Mouse (Mus musculus) cerebellum, adult 18-20 months (tissue): ENCODE data around the gene Rgs3.
A peak's percentile ranks its signal among the peaks of the same experiment; 100 is the strongest.

Experiments
- DNase-seq, 2 experiments: peaks; one replicate each; pipeline ENCODE4 v3.0.0; 2021

The Rgs3 gene

DNA sequence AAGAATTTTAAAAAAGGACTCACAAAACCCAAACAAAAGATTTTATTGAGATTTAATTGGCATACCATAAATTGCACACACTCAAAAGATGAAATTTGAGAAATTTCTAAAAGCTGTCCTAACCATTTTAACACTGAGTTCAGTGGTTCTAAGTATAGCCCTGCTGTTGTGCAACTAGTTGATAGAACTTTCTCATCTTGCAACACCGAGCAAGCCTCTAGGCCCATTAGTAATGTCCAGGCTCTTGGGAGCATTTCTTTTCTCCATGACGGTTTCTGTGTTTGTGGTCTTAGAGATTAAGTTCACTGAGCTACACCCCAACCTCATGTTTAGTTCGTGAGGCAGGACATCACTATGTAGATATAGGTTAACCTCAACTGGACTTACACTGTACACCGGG is 169.5 kb downstream of the Rgs3 start:
- DNase-seq: no peak

DNA sequence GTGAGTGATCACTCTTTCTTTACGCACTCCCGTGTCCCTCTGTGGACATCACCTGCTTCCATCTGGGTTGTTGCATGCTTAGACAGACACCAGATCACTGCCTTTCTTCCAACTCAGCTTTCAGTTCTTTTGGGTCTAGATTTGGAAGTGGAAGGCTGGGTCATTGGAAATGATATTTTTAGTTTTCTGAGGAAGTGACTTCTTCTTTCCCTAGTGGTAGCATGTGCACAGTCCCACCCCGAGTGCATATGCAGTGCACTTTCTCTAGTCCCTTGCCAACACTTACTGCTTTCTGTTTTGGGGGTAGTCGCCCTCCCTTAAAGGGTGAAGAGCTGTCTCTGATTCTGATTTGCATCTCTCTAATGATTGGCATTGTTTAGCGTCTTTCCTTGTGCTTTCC is 170.3 kb downstream of the Rgs3 start:
- no peak for DNase-seq

DNA sequence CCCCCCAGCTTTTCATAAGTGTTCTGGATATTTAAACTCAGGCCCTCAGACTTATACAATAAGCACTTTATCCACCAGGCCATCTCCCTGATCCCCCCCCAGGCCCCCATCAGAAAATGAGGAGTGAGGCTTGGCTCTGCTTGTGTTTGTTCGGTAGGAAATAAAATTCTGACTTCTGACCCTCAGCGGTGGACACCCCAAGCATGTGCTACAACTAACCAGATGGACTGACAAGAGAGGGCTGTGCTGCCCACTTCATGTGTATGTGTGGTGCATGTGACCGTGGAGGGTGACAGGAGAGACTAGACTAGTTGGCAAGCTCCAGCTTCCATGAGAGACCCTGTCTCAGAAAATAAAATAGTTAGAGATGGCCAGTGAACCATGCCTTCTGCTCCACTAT is 171.2 kb downstream of the Rgs3 start:
- no peak for DNase-seq

DNA sequence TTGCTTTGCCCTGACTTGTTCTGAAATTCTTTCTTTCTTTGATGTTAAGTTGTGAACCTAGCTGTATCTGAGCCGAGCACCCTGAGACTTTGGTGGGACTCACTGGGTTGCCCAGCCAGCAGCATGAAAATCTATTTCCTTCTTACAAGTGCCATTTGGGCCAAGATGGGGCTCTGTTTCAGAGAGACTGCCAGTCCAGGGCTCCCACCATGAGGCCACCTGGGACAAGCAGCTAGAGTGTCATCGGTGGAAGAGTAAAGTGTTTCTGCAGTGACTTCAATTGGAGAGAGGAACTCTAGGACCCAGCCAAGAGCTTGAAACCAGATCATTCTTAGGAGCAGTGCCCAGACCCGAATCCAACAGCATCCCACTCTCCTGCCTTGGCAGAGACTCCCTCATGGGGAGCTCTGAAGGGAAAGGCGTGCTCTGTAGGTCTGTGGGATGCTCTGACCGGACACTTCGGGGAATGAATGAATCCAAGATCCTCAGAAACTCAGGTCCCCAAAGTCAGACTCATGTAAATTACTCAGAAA is 171.9 kb downstream of the Rgs3 start:
- DNase-seq: no peak

DNA sequence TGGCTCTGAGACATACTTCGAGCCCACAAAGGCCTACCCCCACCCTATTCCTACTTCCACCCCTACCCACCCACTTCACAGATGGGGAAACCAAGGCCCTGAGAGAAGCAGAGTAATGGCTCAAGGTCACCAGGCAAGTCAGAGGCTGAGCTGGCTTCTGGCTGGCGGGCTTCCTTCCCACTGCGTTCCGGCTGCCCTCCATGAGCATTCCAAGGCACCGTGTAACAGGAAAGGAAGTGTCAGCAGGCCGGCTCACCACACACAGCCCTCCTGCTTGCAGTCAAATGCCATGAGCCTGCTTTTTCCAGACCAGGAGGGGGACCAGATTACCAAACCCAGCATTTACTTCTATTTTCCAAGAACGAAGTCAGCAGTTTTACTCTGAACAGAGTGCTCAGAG is 172.4 kb downstream of the Rgs3 start:
- DNase-seq: no peak

DNA sequence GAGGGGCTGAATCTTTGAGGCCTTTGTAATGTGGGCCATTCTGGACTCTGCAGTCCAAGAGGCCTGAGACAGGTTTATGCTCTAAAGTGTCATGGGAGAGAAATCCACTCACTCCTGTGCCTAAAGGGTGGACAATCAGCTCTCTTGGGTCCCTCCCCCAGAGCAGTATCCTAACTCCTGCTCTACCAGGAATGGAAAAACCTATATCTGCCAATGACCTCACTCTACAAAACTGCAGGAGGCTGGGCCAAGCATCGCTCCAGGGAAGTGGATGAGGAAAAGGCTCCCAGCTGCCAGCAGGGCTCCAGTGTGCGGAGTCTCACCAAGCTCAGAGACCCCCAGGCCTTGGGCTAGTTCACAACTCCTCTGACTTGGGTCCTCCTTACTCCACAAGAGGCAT is 173.2 kb downstream of the Rgs3 start:
- no peak for DNase-seq

DNA sequence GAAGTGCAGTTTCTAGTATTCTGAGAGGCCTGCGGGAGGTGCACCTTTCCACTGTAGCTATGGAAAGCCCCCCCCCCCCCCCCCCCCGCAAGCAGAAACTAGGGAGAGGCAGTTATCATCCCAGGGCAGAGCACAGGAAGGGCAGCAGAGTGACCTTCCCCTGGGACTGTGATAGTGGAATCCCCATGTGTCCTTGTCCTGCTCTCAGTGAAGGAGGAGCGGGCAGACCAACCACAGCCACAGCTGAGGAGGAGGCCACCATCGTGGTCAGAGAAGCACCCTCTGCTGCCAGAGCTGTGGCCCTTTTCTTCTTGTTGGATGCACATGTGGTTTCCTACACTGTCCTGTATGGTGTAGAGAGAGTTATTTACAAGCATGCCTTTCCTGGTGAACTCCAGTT is 174.3 kb downstream of the Rgs3 start:
- no peak for DNase-seq

DNA sequence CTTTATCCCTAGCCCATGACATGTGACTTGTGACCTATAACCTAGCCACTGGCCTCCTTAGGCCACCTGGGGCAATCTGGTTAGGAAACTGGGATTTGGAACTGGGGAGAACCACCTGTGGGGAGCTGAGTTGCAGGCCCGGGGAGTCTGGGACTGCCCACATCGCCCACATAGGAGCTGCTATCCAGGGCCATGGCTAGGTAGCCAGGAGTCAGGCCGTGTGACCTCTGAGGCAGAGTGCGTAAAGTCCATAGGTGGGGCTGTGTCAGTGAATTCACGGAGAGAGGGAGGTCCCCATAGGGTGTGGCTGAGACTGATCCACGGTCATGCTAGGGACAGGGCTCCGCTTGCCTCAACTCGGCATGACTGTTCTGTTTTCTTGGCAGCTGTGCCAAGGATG is 175.6 kb downstream of the Rgs3 start:
- DNase-seq: no peak

DNA sequence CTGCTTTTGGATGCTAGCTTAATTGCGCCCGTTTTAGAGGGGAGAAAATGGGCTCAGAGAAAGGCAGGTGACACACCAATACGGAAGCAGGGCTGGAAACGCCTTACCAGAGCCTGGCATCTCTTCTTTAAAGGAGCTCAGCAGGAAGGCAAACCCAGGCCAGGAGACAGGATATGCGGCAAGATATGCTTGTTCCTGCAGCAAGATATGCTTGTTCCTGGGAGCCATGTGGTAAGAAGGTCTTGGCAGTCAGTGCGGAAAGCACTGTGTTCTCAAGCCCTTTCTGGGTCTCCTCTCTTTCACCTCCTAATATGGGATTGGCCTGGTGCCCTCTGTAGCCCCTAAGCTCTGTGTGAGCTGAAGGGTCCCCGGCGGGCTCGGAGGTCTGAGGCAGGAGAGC is 176.2 kb downstream of the Rgs3 start:
- DNase-seq: peak; percentile 29 to 43

DNA sequence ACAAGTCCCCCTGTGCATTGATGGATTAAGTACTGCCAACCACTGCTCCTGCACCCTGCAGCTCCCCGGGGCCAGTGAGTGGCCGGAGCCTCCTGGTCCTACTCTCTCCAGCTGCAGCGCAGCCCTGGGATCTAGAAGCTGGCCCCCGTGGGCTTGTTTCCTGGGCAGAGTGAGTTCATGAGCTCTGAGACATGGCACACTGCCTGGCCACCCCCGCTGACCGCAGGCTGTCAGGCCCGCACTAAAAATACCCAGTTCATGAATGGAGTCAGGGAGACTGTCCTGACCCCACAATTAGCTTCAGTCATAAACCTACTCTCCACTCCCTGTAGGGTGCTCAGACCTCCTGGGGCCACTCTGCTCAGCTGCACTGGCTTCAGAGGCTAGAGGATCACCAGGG is 176.8 kb downstream of the Rgs3 start:
- peak; percentile 46 for DNase-seq

DNA sequence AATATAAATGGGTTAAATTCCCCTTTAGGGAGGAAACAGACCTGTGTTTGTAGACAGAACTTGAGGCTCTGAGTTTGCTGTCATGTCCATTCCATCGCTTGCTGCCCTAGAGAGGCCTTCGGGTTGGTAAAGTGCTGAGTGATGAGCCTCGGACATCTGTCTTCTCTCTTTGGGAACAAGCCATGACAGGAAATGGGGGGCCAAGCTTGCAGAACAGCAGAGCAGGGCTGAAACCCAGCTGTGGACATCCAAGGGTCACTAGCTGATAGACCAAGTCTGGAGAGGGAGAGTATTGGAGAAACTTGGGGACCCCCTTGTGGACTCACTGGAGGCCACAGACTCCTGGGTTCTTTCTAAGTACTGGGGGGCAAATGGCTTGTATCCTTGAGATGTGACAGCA is 177.3 kb downstream of the Rgs3 start:
- DNase-seq: no peak

DNA sequence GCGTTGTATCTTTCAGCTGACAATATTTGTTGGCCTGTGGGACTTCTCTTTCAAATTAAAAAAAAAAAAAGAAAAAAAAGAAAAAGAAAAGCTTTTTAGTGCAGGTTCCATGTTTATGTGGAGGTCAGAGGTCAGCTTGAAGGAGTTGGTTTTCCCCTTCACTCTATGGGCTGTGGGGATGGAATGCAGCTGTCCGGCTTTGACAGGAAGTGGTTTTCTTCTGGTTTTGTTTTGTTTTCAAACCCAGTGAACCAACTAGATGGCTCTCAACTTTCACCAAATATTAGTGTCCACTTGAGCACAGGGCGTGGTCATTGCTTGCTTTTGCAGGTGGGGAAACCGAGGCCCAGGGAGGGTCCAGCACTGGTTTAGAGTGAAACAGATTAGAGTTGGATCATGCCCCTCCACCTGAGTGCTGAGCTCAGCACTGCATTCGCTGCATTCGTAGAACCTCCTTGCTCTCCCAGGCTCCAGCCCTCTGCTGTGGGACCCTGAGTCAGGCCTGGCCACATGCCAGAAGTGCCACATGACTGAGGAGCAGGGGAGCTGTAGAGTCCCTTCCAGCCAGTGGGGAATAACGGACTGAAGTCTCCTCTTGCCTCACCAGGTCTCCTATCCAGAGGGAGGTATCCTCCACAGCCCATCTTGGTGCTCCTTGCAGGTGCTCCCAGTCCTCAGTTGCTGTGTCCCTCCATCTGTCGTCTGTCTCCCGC is 178.5 kb downstream of the Rgs3 start:
- peak in 1 of 2 experiments; percentile 13 for DNase-seq

DNA sequence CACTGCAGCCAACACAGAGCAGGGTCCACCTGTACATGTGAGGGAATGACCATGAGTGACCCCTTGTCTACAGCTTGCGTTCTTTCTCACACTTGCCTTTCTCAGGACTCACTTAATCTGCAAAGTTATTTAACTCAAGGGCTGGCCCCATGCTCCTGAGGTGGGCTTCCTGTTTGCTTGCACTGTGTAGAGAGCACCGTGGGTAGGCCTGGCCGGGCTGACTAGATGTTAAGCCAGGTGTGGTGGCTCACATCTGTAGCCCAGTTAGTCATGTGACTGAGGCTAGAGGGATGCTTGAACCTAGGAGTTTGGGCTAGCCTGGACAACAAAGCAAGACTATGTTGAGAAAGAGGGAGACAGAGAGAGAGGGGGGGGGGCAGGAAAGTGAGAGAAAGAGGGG is 179.3 kb downstream of the Rgs3 start:
- DNase-seq: no peak

DNA sequence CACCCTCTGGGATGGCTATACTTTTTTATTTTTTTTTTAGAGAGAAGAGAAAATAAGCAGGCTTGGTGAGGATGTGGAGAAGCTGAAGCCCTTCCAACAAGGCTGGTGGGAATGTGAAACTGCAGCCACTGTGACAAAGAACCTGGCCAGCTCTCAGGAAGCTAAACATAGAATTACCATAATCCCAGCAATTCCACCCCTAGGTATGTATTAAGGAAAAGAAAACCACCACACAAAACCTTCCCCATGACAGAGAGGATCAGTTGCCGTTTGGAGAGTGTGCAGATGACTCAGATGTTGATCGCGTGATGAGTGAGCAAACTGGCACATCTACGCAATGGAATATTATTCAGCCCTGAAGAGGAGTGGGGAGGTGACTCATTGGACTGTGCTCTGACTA is 179.9 kb downstream of the Rgs3 start:
- no peak for DNase-seq

DNA sequence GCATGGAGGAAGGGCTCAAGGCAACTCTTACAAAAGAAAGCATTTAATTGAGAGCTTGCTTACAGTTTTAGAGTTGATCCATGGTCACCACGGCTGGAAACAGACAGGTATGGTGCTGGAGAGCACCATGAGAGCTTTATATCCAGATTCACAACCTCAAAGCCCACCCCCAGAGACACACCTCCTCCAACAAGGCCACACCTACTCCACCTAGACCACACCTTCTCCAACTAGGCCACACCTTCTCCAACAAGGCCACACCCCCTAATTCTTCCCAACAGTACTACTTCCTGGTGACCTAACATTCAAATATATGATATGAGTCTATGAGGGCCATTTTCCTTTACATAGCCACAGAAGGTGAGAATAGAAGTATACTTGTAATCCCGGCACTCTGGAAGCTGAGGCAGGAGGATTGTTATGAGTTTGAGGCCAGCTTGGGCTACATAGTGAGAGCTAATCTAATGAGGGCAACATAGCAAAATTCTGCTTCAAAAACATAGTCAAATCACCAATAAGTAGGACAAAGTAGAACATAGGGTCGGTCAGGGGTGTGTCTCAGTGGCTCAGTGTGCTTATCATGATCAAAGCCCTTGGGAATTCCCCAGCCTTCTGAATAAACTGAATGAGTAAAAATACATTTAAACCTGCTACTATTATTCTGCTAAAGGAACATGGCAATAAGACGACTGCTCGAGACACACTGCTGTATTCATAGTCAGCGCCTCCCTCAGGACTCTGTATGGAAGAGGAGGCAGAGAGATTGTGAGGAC is 180.8 kb downstream of the Rgs3 start:
- no peak for DNase-seq

DNA sequence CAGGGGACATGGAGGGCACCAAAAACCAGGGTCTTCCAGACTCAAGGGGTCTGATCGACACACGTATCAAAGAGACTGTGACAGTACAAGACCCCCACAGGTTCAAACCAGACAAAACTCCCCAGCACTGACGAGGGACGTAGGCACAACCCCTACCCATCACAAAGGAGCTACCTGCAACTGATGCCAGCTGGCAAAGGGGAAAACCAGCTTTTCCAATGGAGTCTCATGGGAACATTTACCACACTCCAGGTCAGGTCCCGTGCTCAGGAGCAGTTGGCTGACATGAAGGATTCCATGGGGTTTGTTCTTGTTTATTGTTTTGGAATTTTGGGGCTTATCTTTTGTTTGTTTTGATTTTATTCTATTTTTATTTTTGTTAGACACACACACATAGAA is 181.4 kb downstream of the Rgs3 start:
- DNase-seq: no peak

DNA sequence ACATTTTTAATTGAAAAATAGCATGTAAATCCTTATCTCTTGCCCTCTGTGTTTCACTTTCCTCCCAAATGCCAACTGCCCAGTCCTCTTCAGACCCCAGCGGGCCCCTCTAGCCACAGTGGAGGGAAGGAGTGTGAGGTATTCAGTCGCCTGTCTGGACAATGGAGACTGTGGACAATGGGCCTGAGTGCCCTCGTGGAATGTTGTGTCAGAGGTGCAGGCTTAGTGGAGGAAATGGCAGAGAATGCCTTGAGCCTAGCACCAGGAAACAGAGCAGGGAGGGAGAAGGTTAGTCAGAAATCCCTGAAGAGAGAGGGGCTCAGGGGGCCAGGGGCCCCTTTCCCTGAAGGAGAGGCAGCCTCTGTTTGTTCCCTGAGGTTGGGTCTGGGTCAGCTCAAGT is 182.0 kb downstream of the Rgs3 start:
- DNase-seq: no peak

DNA sequence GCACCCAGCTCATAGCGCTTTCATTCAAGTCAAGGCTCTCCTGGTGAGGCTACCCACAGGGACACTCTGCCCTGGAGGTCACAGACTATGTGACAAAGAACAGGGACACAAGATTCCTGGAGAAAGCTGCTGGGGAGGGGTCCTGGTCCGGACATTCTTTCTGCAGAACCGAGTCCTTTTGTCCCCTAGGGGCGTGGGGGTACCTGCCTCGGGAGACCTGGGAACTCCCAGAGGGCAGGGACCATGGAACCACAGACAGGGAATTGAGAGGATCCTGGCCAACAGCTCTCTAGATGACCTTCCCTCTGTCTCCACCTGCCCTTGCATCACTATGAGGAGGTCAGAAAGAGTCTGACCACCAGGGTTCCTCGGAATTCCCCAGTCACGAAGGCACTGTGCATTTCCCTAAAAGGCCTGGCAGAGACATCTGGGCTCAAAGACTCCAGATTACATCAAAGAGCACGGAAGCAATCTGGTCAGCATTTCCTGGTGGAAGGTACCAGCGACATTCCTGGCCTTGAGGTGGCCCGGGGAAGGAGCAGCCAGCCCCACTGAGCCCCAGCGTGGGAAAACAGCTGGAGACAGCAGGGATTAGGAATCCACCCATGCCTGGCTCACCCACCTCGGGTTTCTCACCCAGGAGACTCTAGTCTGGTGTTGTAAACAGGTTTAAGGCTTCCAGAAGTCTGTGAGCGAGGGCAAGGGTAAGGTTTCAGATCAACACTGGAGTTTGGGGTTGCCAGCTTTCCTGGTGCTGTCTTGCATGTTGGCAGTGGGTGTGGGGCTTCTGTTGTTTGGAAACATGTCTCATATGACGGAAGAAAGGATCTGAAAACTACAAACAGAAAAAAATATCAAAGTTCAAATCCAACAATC is 183.5 kb downstream of the Rgs3 start:
- DNase-seq: no peak

DNA sequence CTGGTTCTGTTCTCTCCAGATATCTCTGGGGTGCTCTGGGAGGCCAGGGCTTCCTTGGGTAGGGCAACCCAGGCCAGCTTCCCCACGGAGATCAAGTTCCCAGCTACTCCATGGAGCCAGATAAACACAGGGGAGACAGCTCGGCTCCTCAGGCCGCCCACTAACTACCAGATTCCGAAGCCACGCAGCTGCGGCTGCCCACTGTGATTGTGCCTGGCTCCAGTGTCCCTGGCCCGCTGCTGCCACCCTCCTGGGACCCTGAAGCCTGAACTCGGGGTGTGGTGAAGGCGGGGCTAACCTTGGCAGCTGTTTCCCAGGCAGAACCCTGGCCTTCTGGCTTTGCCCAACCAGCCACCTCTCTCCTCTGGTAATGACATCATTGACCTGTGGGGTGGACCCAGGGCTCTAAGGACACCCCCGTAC is 184.9 kb downstream of the Rgs3 start:
- DNase-seq: no peak

DNA sequence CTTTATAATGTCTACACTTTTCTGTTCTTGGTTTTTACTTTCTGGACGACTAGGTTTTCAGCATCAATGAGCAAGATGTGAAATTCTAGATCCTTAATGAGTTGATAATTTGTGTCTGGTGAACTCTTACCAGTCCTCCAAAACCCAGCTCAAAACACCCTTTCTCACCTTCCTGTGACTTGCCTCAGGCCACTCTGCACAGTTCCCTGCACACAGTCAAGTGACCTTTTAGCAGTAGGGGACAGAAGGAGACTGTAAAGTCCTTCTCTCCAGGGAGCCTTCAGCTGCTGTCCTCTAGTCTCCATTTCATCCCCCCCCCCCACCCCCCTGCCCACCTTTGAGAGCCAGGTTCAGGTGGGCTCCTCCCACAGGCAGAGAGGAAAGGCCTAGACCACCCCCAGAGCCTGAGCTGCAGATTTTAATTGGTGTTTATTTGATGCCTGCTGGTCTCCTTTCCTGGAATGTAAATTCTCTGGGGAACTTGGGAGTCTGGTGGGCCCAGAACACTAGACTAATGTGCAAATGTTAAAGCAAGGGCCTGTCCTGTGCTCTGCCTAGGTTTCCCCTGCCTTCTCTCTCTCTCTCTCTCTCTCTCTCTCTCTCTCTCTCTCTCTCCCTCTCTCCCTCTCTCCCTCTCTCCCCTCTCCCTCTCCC is 185.5 kb downstream of the Rgs3 start:
- no peak for DNase-seq
